Mouse (Mus musculus): ENCODE measurements at regions not wholly inside any gene's neighbourhood (a gene's known extent, or its start where the extent isn't known, plus 50 kb on each side); places are given as distances from the start of the nearest gene placed in this dataset.

GRCm38 (mm10) chr14:61665815-61666214, 58.6 kb downstream of the Kcnrg start:
- Histone ChIP-seq H3K36me3 (replicated peaks; ENCODE audit: control insufficient read depth, insufficient read depth, low read depth, low read length) (no peaks in the 10 kb centered on the region), H3K4me1 (ENCODE audit: control insufficient read depth, insufficient read depth, low read length) (no peaks in the 10 kb centered on the region), H3K9ac (replicated peaks; ENCODE audit: low read length) (no peak overlapping the region), H3K4me2 (ENCODE audit: low read depth, low read length) (no peak overlapping the region), H3K27me3 (ENCODE audit: control insufficient read depth, insufficient read depth, low read length) (no peaks in the 10 kb centered on the region), H3K9me3 (replicated peaks; ENCODE audit: control insufficient read depth, low read length) (no peaks in the 10 kb centered on the region), H3K27ac (replicated peaks; ENCODE audit: low read depth, low read length) (no peak overlapping the region), H3K4me3 (ENCODE audit: low read depth, low read length) (no peak overlapping the region)
- ATAC-seq (replicated peaks; ENCODE audit: insufficient number of reproducible peaks, low FRiP score, low TSS enrichment, low read depth) (no peak), DNase-seq (ENCODE audit: low spot score) (no peak)
- WGBS: 86% methylated on average over 3 of the region's 3 CpGs

- no peak overlapping the region for H3K27ac ChIP-seq (replicated peaks; ENCODE audit: low read depth, low read length)
- DNase-seq (ENCODE audit: low spot score) (no peak), ATAC-seq (replicated peaks; ENCODE audit: insufficient number of reproducible peaks, low FRiP score, low TSS enrichment, low read depth) (no peak)
- H3K36me3 ChIP-seq (replicated peaks; ENCODE audit: control insufficient read depth, insufficient read depth, low read depth, low read length): no peaks in the 10 kb centered on the region
- no peak overlapping the region for H3K4me3 ChIP-seq (ENCODE audit: low read depth, low read length)
- H3K4me2 ChIP-seq (ENCODE audit: low read depth, low read length): no peak overlapping the region
- no peaks in the 10 kb centered on the region for H3K4me1 ChIP-seq (ENCODE audit: control insufficient read depth, insufficient read depth, low read length)
- no peaks in the 10 kb centered on the region for H3K27me3 ChIP-seq (ENCODE audit: control insufficient read depth, insufficient read depth, low read length)
- no peaks in the 10 kb centered on the region for H3K9me3 ChIP-seq (replicated peaks; ENCODE audit: control insufficient read depth, low read length)
- WGBS: 74% methylated on average over 2 of the region's 2 CpGs
- no peak overlapping the region for H3K9ac ChIP-seq (replicated peaks; ENCODE audit: low read length)
Observed at GRCm38 (mm10) chr14:61673184-61673583, 65.9 kb downstream of the Kcnrg start.

GRCm38 (mm10) chr14:61678107-61678506, 70.8 kb downstream of the Kcnrg start:
- ATAC-seq (replicated peaks; ENCODE audit: insufficient number of reproducible peaks, low FRiP score, low TSS enrichment, low read depth): no peak

GRCm38 (mm10) chr14:61680818-61681707, 73.8 kb downstream of the Kcnrg start:
- Histone ChIP-seq H3K9me3 (replicated peaks; ENCODE audit: control insufficient read depth, low read length) (no peaks in the 10 kb centered on the region), H3K27me3 (ENCODE audit: control insufficient read depth, insufficient read depth, low read length) (peaks cover 12% of the 10 kb centered on the region), H3K4me1 (ENCODE audit: control insufficient read depth, insufficient read depth, low read length) (peaks cover 3% of the 10 kb centered on the region; the same call in 1 of the 2 replicates), H3K9ac (replicated peaks; ENCODE audit: low read length) (peak overlapping the region; percentile 82), H3K4me2 (ENCODE audit: low read depth, low read length) (peak overlapping the region; percentile 96), H3K4me3 (ENCODE audit: low read depth, low read length) (peak overlapping the region; percentile 66), H3K27ac (replicated peaks; ENCODE audit: low read depth, low read length) (peak overlapping the region; percentile 80), H3K36me3 (replicated peaks; ENCODE audit: control insufficient read depth, insufficient read depth, low read depth, low read length) (no peaks in the 10 kb centered on the region)
- DNase-seq (ENCODE audit: low spot score) (peak; percentile 91), ATAC-seq (replicated peaks; ENCODE audit: insufficient number of reproducible peaks, low FRiP score, low TSS enrichment, low read depth) (peak; percentile 64)
- WGBS: 2% methylated on average over 44 of the region's 50 CpGs

More at GRCm38 (mm10) chr14:61678107-61678506, 70.8 kb downstream of the Kcnrg start:
- peaks cover 1% of the 10 kb centered on the region; the same call in 1 of the 2 replicates for H3K27me3 ChIP-seq (ENCODE audit: control insufficient read depth, insufficient read depth, low read length)
- H3K9ac ChIP-seq (replicated peaks; ENCODE audit: low read length): no peak overlapping the region
- no peaks in the 10 kb centered on the region for H3K4me1 ChIP-seq (ENCODE audit: control insufficient read depth, insufficient read depth, low read length)
- H3K27ac ChIP-seq (replicated peaks; ENCODE audit: low read depth, low read length): no peak overlapping the region
- WGBS: 94% methylated on average over 1 of the region's 1 CpGs
- no peak for DNase-seq (ENCODE audit: low spot score)
- no peaks in the 10 kb centered on the region for H3K9me3 ChIP-seq (replicated peaks; ENCODE audit: control insufficient read depth, low read length)
- H3K4me3 ChIP-seq (ENCODE audit: low read depth, low read length): no peak overlapping the region
- H3K36me3 ChIP-seq (replicated peaks; ENCODE audit: control insufficient read depth, insufficient read depth, low read depth, low read length): no peaks in the 10 kb centered on the region
- H3K4me2 ChIP-seq (ENCODE audit: low read depth, low read length): no peak overlapping the region

GRCm38 (mm10) chr14:61681708-61682701, 74.7 kb downstream of the Kcnrg start:
- Histone ChIP-seq H3K27ac (replicated peaks; ENCODE audit: low read depth, low read length) (peak overlapping the region; percentile 80), H3K9me3 (replicated peaks; ENCODE audit: control insufficient read depth, low read length) (no peaks in the 10 kb centered on the region), H3K4me1 (ENCODE audit: control insufficient read depth, insufficient read depth, low read length) (peaks cover 5% of the 10 kb centered on the region; the same call in 1 of the 2 replicates), H3K4me2 (ENCODE audit: low read depth, low read length) (peak overlapping the region; percentile 96), H3K9ac (replicated peaks; ENCODE audit: low read length) (peak overlapping the region; percentile 82), H3K36me3 (replicated peaks; ENCODE audit: control insufficient read depth, insufficient read depth, low read depth, low read length) (no peaks in the 10 kb centered on the region), H3K27me3 (ENCODE audit: control insufficient read depth, insufficient read depth, low read length) (peaks cover 12% of the 10 kb centered on the region), H3K4me3 (ENCODE audit: low read depth, low read length) (peak overlapping the region; percentile 66)
- under 1% methylated on average over 76 of the region's 90 CpGs for WGBS
- ATAC-seq (replicated peaks; ENCODE audit: insufficient number of reproducible peaks, low FRiP score, low TSS enrichment, low read depth): peak; percentile 74
- peak; percentile 79 for DNase-seq (ENCODE audit: low spot score)

GRCm38 (mm10) chr14:61682721-61683355, 75.6 kb downstream of the Kcnrg start:
- peak; percentile 76 for DNase-seq (ENCODE audit: low spot score)
- under 1% methylated on average over 53 of the region's 54 CpGs for WGBS
- peak; percentile 66 for ATAC-seq (replicated peaks; ENCODE audit: insufficient number of reproducible peaks, low FRiP score, low TSS enrichment, low read depth)
- Histone ChIP-seq H3K36me3 (replicated peaks; ENCODE audit: control insufficient read depth, insufficient read depth, low read depth, low read length) (no peaks in the 10 kb centered on the region), H3K4me1 (ENCODE audit: control insufficient read depth, insufficient read depth, low read length) (peaks cover 5% of the 10 kb centered on the region; the same call in 1 of the 2 replicates), H3K9me3 (replicated peaks; ENCODE audit: control insufficient read depth, low read length) (no peaks in the 10 kb centered on the region), H3K4me3 (ENCODE audit: low read depth, low read length) (peak overlapping the region; percentile 66), H3K9ac (replicated peaks; ENCODE audit: low read length) (peak overlapping the region; percentile 82), H3K27ac (replicated peaks; ENCODE audit: low read depth, low read length) (peak overlapping the region; percentile 80), H3K4me2 (ENCODE audit: low read depth, low read length) (peak overlapping the region; percentile 96), H3K27me3 (ENCODE audit: control insufficient read depth, insufficient read depth, low read length) (peaks cover 12% of the 10 kb centered on the region)

- Histone ChIP-seq H3K9ac (replicated peaks; ENCODE audit: low read length) (peak overlapping the region; percentile 82; the same call in 1 of the 2 replicates), H3K4me2 (ENCODE audit: low read depth, low read length) (peak overlapping the region; percentile 96), H3K4me1 (ENCODE audit: control insufficient read depth, insufficient read depth, low read length) (peaks cover 5% of the 10 kb centered on the region; the same call in 1 of the 2 replicates), H3K4me3 (ENCODE audit: low read depth, low read length) (peak overlapping the region; percentile 66), H3K27ac (replicated peaks; ENCODE audit: low read depth, low read length) (no peak overlapping the region), H3K27me3 (ENCODE audit: control insufficient read depth, insufficient read depth, low read length) (peaks cover 12% of the 10 kb centered on the region), H3K9me3 (replicated peaks; ENCODE audit: control insufficient read depth, low read length) (no peaks in the 10 kb centered on the region), H3K36me3 (replicated peaks; ENCODE audit: control insufficient read depth, insufficient read depth, low read depth, low read length) (no peaks in the 10 kb centered on the region)
- WGBS: 1% methylated on average over 9 of the region's 9 CpGs
- ATAC-seq (replicated peaks; ENCODE audit: insufficient number of reproducible peaks, low FRiP score, low TSS enrichment, low read depth) (no peak), DNase-seq (ENCODE audit: low spot score) (no peak)
Observed at GRCm38 (mm10) chr14:61683356-61683740, 76.1 kb downstream of the Kcnrg start.

Measured in embryonic facial prominence, embryonic 11.5 days (tissue).